Mouse (Mus musculus) small intestine, adult 2 months (tissue): ENCODE results near the gene Ddr1. TPM values are rescaled to one million over a fixed set of nuclear protein-coding genes. Genes with fewer than 3 reads are reported as not detected.
A peak's percentile ranks its signal among the peaks of the same experiment; 100 is the strongest.
"Not testable (repeated sequence)": the region's sequence is repeated elsewhere in the genome, so short reads cannot be mapped to it uniquely, and the experiment has no call there.

Experiments used
- H3K27ac ChIP-seq: fragments of 200-500 bp; 2 replicates; pipeline ENCODE4 v1.5.1; 2012; ENCODE audit warnings: low read depth, low read length, control low read depth, inconsistent platforms; ENCODE audit not compliant: insufficient read depth
- H3K27me3 ChIP-seq: fragments of 200-500 bp; 2 replicates; pipeline ENCODE4 v1.6.1; 2012; ENCODE audit warnings: mild to moderate bottlenecking, moderate library complexity, low read length, inconsistent platforms; ENCODE audit not compliant: control insufficient read depth, insufficient read depth
- H3K36me3 ChIP-seq: fragments of 200-500 bp; 2 replicates; pipeline ENCODE4 v1.6.1; 2012; ENCODE audit warnings: mild to moderate bottlenecking, low read length, control low read depth, inconsistent platforms; ENCODE audit not compliant: control insufficient read depth, insufficient read depth
- H3K4me1 ChIP-seq: fragments of 200-500 bp; 2 replicates; pipeline ENCODE4 v1.6.1; 2012; ENCODE audit warnings: low read length, inconsistent platforms, mixed read lengths; ENCODE audit not compliant: control insufficient read depth, insufficient read depth, insufficient read length
- H3K4me3 ChIP-seq: fragments of 200-500 bp; 2 replicates; pipeline ENCODE4 v1.5.1; 2012; ENCODE audit warnings: low read depth, mild to moderate bottlenecking, control low read depth, inconsistent platforms, low read length, moderate library complexity
- CTCF ChIP-seq: fragments of 200-500 bp; IDR thresholded peaks from 2 replicates; pipeline ENCODE4 v1.5.1; 2012; ENCODE audit warnings: low read depth, mild to moderate bottlenecking, control low read depth, inconsistent platforms, low read length, moderate library complexity, mixed read lengths; ENCODE audit not compliant: insufficient replicate concordance, insufficient read length; ENCODE audit errors: extremely low read depth
- POLR2A ChIP-seq: fragments of 200-500 bp; IDR thresholded peaks from 2 replicates; pipeline ENCODE4 v1.6.1; 2012; ENCODE audit warnings: low read depth, mild to moderate bottlenecking, control low read depth, inconsistent platforms, low read length, moderate library complexity
- WGBS: fragments of 180-500 bp; shearing (Covaris S2); methylation state at CpG from one replicate; pipeline ENCODE4 v1.1.7; 2018; 5-methylcytosine and 5-hydroxymethylcytosine counted together
- polyA plus RNA-seq: library from polyadenylated mRNA; depleted of rRNA; stranded (reverse); fragments of >200 nt; gene quantifications from 2 replicates; pipeline ENCODE4 v1.2.3, GENCODE M21; 2012

Gene Ddr1
- polyA plus RNA-seq, 1 experiment = 76.9 TPM

GRCm38 (mm10) chr17:35740276-35740880 is 36.0 kb upstream of the Ddr1 start:
- TF ChIP-seq CTCF (no peak), POLR2A (no peak)
- Histone ChIP-seq H3K4me1 (peaks cover 4% of the 10 kb centered on the region), H3K36me3 (no peaks in the 10 kb centered on the region), H3K27me3 (no peaks in the 10 kb centered on the region), H3K27ac (no peak overlapping the region), H3K4me3 (no peak overlapping the region)
- 77% methylated on average over 5 of the region's 5 CpGs for WGBS

GRCm38 (mm10) chr17:35739675-35740074 is 35.3 kb upstream of the Ddr1 start:
- no peaks in the 10 kb centered on the region for H3K36me3 ChIP-seq
- peaks cover 4% of the 10 kb centered on the region for H3K4me1 ChIP-seq
- H3K27me3 ChIP-seq = no peaks in the 10 kb centered on the region
- H3K4me3 ChIP-seq = no peak overlapping the region
- TF ChIP-seq POLR2A (no peak), CTCF (peak; percentile 78; the same call in 1 of the 2 replicates)
- 3% methylated on average over 6 of the region's 6 CpGs for WGBS
- no peak overlapping the region for H3K27ac ChIP-seq

- WGBS = 9% methylated on average over 12 of the region's 12 CpGs
- Histone ChIP-seq H3K36me3 (no peaks in the 10 kb centered on the region), H3K27ac (no peak overlapping the region)
These were observed 33.3 kb upstream of the Ddr1 start for GRCm38 (mm10) chr17:35737743-35738142.

GRCm38 (mm10) chr17:35736280-35736960 is 32.0 kb upstream of the Ddr1 start:
- WGBS = 46% methylated on average over 12 of the region's 12 CpGs

More at GRCm38 (mm10) chr17:35737743-35738142, 33.3 kb upstream of the Ddr1 start:
- no peak overlapping the region for H3K4me3 ChIP-seq
- TF ChIP-seq CTCF = peak; percentile 90; the same call in 1 of the 2 replicates
- no peak for TF ChIP-seq POLR2A
- H3K4me1 ChIP-seq = no peaks in the 10 kb centered on the region; the same call in none of the 2 replicates
- no peaks in the 10 kb centered on the region for H3K27me3 ChIP-seq

GRCm38 (mm10) chr17:35734478-35734877 is 30.1 kb upstream of the Ddr1 start:
- no peaks in the 10 kb centered on the region; the same call in none of the 2 replicates for H3K4me1 ChIP-seq
- no peak overlapping the region for H3K4me3 ChIP-seq
- peaks cover 3% of the 10 kb centered on the region; the same call in 1 of the 2 replicates for H3K27me3 ChIP-seq
- no peaks in the 10 kb centered on the region for H3K36me3 ChIP-seq
- 38% methylated on average over 2 of the region's 2 CpGs for WGBS
- no peak overlapping the region for H3K27ac ChIP-seq
- TF ChIP-seq CTCF (no peak), POLR2A (no peak)

More at GRCm38 (mm10) chr17:35736280-35736960, 32.0 kb upstream of the Ddr1 start:
- no peaks in the 10 kb centered on the region for H3K27me3 ChIP-seq
- H3K27ac ChIP-seq = no peak overlapping the region
- TF ChIP-seq POLR2A = no peak
- peak; percentile 80; the same call in 1 of the 2 replicates for TF ChIP-seq CTCF
- no peak overlapping the region for H3K4me3 ChIP-seq
- H3K4me1 ChIP-seq = no peaks in the 10 kb centered on the region; the same call in none of the 2 replicates
- H3K36me3 ChIP-seq = no peaks in the 10 kb centered on the region

- Histone ChIP-seq H3K27me3 (peaks cover 3% of the 10 kb centered on the region; the same call in 1 of the 2 replicates), H3K4me1 (no peaks in the 10 kb centered on the region; the same call in none of the 2 replicates), H3K36me3 (no peaks in the 10 kb centered on the region), H3K4me3 (no peak overlapping the region), H3K27ac (no peak overlapping the region)
- no peak for TF ChIP-seq CTCF
- no peak for TF ChIP-seq POLR2A
- 96% methylated on average over 2 of the region's 2 CpGs for WGBS
These were observed 29.0 kb upstream of the Ddr1 start for GRCm38 (mm10) chr17:35733398-35733797.

- 55% methylated on average over 10 of the region's 10 CpGs for WGBS
- TF ChIP-seq CTCF = no peak
- TF ChIP-seq POLR2A = no peak
- no peak overlapping the region for H3K27ac ChIP-seq
- H3K36me3 ChIP-seq = no peaks in the 10 kb centered on the region
- no peaks in the 10 kb centered on the region; the same call in 1 of the 2 replicates for H3K4me1 ChIP-seq
- H3K27me3 ChIP-seq = peaks cover 3% of the 10 kb centered on the region; the same call in 1 of the 2 replicates
- H3K4me3 ChIP-seq = no peak overlapping the region
These were observed 27.2 kb upstream of the Ddr1 start for GRCm38 (mm10) chr17:35731431-35732145.

GRCm38 (mm10) chr17:35730112-35730511 is 25.7 kb upstream of the Ddr1 start:
- 86% methylated on average over 3 of the region's 3 CpGs for WGBS
- not testable (repeated sequence) for H3K27ac ChIP-seq

More at GRCm38 (mm10) chr17:35730112-35730511, 25.7 kb upstream of the Ddr1 start:
- not testable (repeated sequence) for H3K4me3 ChIP-seq, H3K36me3 ChIP-seq, H3K27me3 ChIP-seq, H3K4me1 ChIP-seq
